ENCODE assay signal across 21 mouse cellular contexts in genomic region chr2:85172763-85173103, GRCm38 (mm10). TPM values are rescaled to one million over a fixed set of nuclear protein-coding genes. Genes with fewer than 3 reads are reported as not detected.
A peak's percentile ranks its signal among the peaks of the same experiment; 100 is the strongest.
DNase-seq lines count a peak whose midpoint lies in the region; ATAC-seq and TF ChIP-seq lines count a peak whose summit lies in the region.
"Had no signal": no experiment of that assay in that cellular context is flagged by ENCODE, and none has a peak within 500 bp of the region (broad histone marks: within the 10 kb centered on the region; RNA-seq: fewer than 3 reads in every experiment).

No protein-coding gene starts in this region.

- H3K9me3 ChIP-seq in intestine, embryonic 16.5 days (ENCODE audit: control insufficient read depth, low read length), result no peaks in the 10 kb centered on the region
- H3K9me3 ChIP-seq in intestine, embryonic 15.5 days, result no peaks in the 10 kb centered on the region
- H3K9me3 ChIP-seq in stomach, embryonic 14.5 days (ENCODE audit: control insufficient read depth, low read depth, low read length), result no peaks in the 10 kb centered on the region
- H3K9me3 ChIP-seq in stomach, postnatal 0 days (ENCODE audit: control insufficient read depth, low read length), result no peaks in the 10 kb centered on the region
- H3K9me3 ChIP-seq in stomach, embryonic 16.5 days (replicated peaks; ENCODE audit: control insufficient read depth, low read length), result no peaks in the 10 kb centered on the region
- H3K9me3 ChIP-seq: forebrain, embryonic 13.5 days; hindbrain, embryonic 12.5 days had no signal

- no peak for TF ChIP-seq POLR2A in heart, adult 2 months (IDR thresholded peaks at IDR 0.05; ENCODE audit: insufficient read depth, low read depth, low read length)

- no peak for ATAC-seq in intestine, embryonic 16.5 days
- no peak; the same call in 1 of the 2 replicates for ATAC-seq in intestine, embryonic 15.5 days
- peak; percentile 35; the same call in 1 of the 2 replicates for ATAC-seq in stomach, embryonic 14.5 days (ENCODE audit: insufficient number of reproducible peaks, insufficient read depth, low FRiP score, low read depth)
- no peak for ATAC-seq in stomach, postnatal 0 days (ENCODE audit: low FRiP score, low TSS enrichment)
- no peak for ATAC-seq in stomach, embryonic 16.5 days (ENCODE audit: insufficient read depth, low FRiP score)
- ATAC-seq: forebrain, embryonic 13.5 days; inflammation-experienced regulatory T-cells, adult 6 months; liver, postnatal 0 days had no signal

- peaks cover 13% of the 10 kb centered on the region for H3K36me3 ChIP-seq in heart, adult 2 months (ENCODE audit: control insufficient read depth, insufficient read depth, low read length)
- H3K36me3 ChIP-seq in intestine, embryonic 16.5 days (ENCODE audit: control insufficient read depth, insufficient read depth, low read length), result no peaks in the 10 kb centered on the region
- no peaks in the 10 kb centered on the region for H3K36me3 ChIP-seq in intestine, embryonic 15.5 days
- no peaks in the 10 kb centered on the region for H3K36me3 ChIP-seq in stomach, embryonic 14.5 days (ENCODE audit: control insufficient read depth, insufficient read depth, low read length)
- no peaks in the 10 kb centered on the region for H3K36me3 ChIP-seq in stomach, postnatal 0 days (ENCODE audit: control insufficient read depth, insufficient read depth, low read length)
- no peaks in the 10 kb centered on the region for H3K36me3 ChIP-seq in stomach, embryonic 16.5 days (ENCODE audit: control insufficient read depth, insufficient read depth, low read length)
- H3K36me3 ChIP-seq: hindbrain, embryonic 12.5 days had no signal

- H3K79me2 ChIP-seq in heart, adult 2 months (replicated peaks; ENCODE audit: control insufficient read depth, insufficient read depth, low read length), result no peaks in the 10 kb centered on the region

- TF ChIP-seq EP300 in heart, adult 2 months (IDR thresholded peaks at IDR 0.05; ENCODE audit: insufficient read depth, low read depth, low read length), result no peak
- no peak for TF ChIP-seq EP300 in stomach, postnatal 0 days (optimal IDR thresholded peaks at IDR 0.05)

- H3K27ac ChIP-seq in heart, adult 2 months, result peak overlapping the region; percentile 62
- peak overlapping the region; percentile 54 for H3K27ac ChIP-seq in intestine, embryonic 16.5 days (ENCODE audit: low read length)
- H3K27ac ChIP-seq in intestine, embryonic 15.5 days, result no peak overlapping the region
- peak overlapping the region; percentile 49; the same call in 1 of the 2 replicates for H3K27ac ChIP-seq in stomach, embryonic 14.5 days (ENCODE audit: low read length)
- H3K27ac ChIP-seq in stomach, postnatal 0 days (replicated peaks), result no peak overlapping the region
- peak overlapping the region; percentile 57 for H3K27ac ChIP-seq in stomach, embryonic 16.5 days (ENCODE audit: low read length)
- H3K27ac ChIP-seq: forebrain, embryonic 13.5 days; hindbrain, embryonic 12.5 days; layer of hippocampus, adult 2 months had no signal

- H3K4me3 ChIP-seq in heart, adult 2 months, result no peak overlapping the region
- H3K4me3 ChIP-seq in intestine, embryonic 16.5 days (ENCODE audit: low read length), result no peak overlapping the region
- no peak overlapping the region for H3K4me3 ChIP-seq in intestine, embryonic 15.5 days (replicated peaks)
- no peak overlapping the region for H3K4me3 ChIP-seq in stomach, embryonic 14.5 days (ENCODE audit: low read depth, low read length)
- H3K4me3 ChIP-seq in stomach, postnatal 0 days (ENCODE audit: low read depth, low read length), result no peak overlapping the region
- no peak overlapping the region for H3K4me3 ChIP-seq in stomach, embryonic 16.5 days (replicated peaks; ENCODE audit: low read length)
- H3K4me3 ChIP-seq: forebrain, embryonic 13.5 days; hindbrain, embryonic 12.5 days; layer of hippocampus, adult 2 months had no signal

- no peak overlapping the region for H3K9ac ChIP-seq in heart, adult 2 months (ENCODE audit: low read depth, low read length)
- no peak overlapping the region for H3K9ac ChIP-seq in intestine, embryonic 16.5 days (ENCODE audit: low read depth, low read length)
- no peak overlapping the region for H3K9ac ChIP-seq in intestine, embryonic 15.5 days
- no peak overlapping the region for H3K9ac ChIP-seq in stomach, embryonic 14.5 days (replicated peaks; ENCODE audit: low read depth, low read length)
- no peak overlapping the region for H3K9ac ChIP-seq in stomach, postnatal 0 days (ENCODE audit: low read length)
- H3K9ac ChIP-seq in stomach, embryonic 16.5 days (ENCODE audit: low read length), result no peak overlapping the region
- H3K9ac ChIP-seq: forebrain, embryonic 13.5 days; hindbrain, embryonic 12.5 days; liver, postnatal 0 days had no signal

- no peak overlapping the region for H3K4me2 ChIP-seq in intestine, embryonic 16.5 days (ENCODE audit: low read depth, low read length)
- H3K4me2 ChIP-seq in intestine, embryonic 15.5 days (replicated peaks), result no peak overlapping the region
- no peak overlapping the region for H3K4me2 ChIP-seq in stomach, embryonic 14.5 days (replicated peaks; ENCODE audit: low read depth, low read length)
- no peak overlapping the region for H3K4me2 ChIP-seq in stomach, postnatal 0 days (replicated peaks; ENCODE audit: low read depth)
- H3K4me2 ChIP-seq in stomach, embryonic 16.5 days (ENCODE audit: low read depth, low read length), result no peak overlapping the region
- H3K4me2 ChIP-seq: forebrain, embryonic 13.5 days; hindbrain, embryonic 12.5 days; midbrain, embryonic 11.5 days had no signal

- peaks cover 18% of the 10 kb centered on the region for H3K4me1 ChIP-seq in heart, adult 2 months (ENCODE audit: control insufficient read depth, insufficient read depth, low read length)
- H3K4me1 ChIP-seq in intestine, embryonic 16.5 days (ENCODE audit: control insufficient read depth, insufficient read depth, low read length), result peaks cover 2% of the 10 kb centered on the region; the same call in 1 of the 2 replicates
- H3K4me1 ChIP-seq in intestine, embryonic 15.5 days (replicated peaks), result no peaks in the 10 kb centered on the region
- H3K4me1 ChIP-seq in stomach, embryonic 14.5 days (ENCODE audit: control insufficient read depth, insufficient read depth, low read length), result peaks cover 4% of the 10 kb centered on the region; the same call in 1 of the 2 replicates
- no peaks in the 10 kb centered on the region; the same call in none of the 2 replicates for H3K4me1 ChIP-seq in stomach, postnatal 0 days (replicated peaks; ENCODE audit: control insufficient read depth, insufficient read depth)
- peaks cover 3% of the 10 kb centered on the region; the same call in 1 of the 2 replicates for H3K4me1 ChIP-seq in stomach, embryonic 16.5 days (ENCODE audit: control insufficient read depth, insufficient read depth, low read length)
- H3K4me1 ChIP-seq: forebrain, embryonic 13.5 days; hindbrain, embryonic 12.5 days had no signal

- intact Hi-C loops in heart, adult 2 months (cut with DNase I), result no loop called here

- no peaks in the 10 kb centered on the region for H3K27me3 ChIP-seq in heart, adult 2 months (ENCODE audit: control insufficient read depth, insufficient read depth, low read length)
- no peaks in the 10 kb centered on the region for H3K27me3 ChIP-seq in intestine, embryonic 16.5 days (replicated peaks; ENCODE audit: control insufficient read depth, insufficient read depth, low read length)
- no peaks in the 10 kb centered on the region for H3K27me3 ChIP-seq in intestine, embryonic 15.5 days (replicated peaks)
- no peaks in the 10 kb centered on the region for H3K27me3 ChIP-seq in stomach, embryonic 14.5 days (ENCODE audit: control insufficient read depth, insufficient read depth, low read length)
- no peaks in the 10 kb centered on the region for H3K27me3 ChIP-seq in stomach, postnatal 0 days (ENCODE audit: control insufficient read depth, insufficient read depth, low read length)
- H3K27me3 ChIP-seq in stomach, embryonic 16.5 days (ENCODE audit: control insufficient read depth, insufficient read depth, low read length), result no peaks in the 10 kb centered on the region
- H3K27me3 ChIP-seq: forebrain, embryonic 13.5 days; hindbrain, embryonic 12.5 days had no signal

- no peak for DNase-seq in heart, adult 2 months
- no peak for DNase-seq in heart, adult 8-10 months (ENCODE audit: low spot score)
- DNase-seq in stomach, postnatal 0 days (ENCODE audit: low spot score), result no peak
- no peak for DNase-seq in spleen, postnatal 14 days (ENCODE audit: low spot score in 2 of 2)
- DNase-seq: B cell, adult 2 months; cerebellum, adult 8-10 months; layer of hippocampus, postnatal 36 days; liver, postnatal 0 days; retina, postnatal 1 day; thymus, postnatal 25 days had no signal

- WGBS in heart, adult 2 months, result 28% methylated on average over 2 of the region's 2 CpGs
- WGBS in intestine, embryonic 16.5 days, result 46% methylated on average over 2 of the region's 2 CpGs
- WGBS in intestine, embryonic 15.5 days, result 44% methylated on average over 2 of the region's 2 CpGs
- WGBS in stomach, embryonic 14.5 days, result 44% methylated on average over 2 of the region's 2 CpGs
- WGBS in stomach, postnatal 0 days, result 31% methylated on average over 2 of the region's 2 CpGs
- 44% methylated on average over 2 of the region's 2 CpGs for WGBS in stomach, embryonic 16.5 days

- TF ChIP-seq CTCF in heart, adult 2 months (IDR thresholded peaks at IDR 0.05), result no peak
- no peak for TF ChIP-seq CTCF in stomach, postnatal 0 days (IDR thresholded peaks at IDR 0.05; ENCODE audit: low read depth)

RNA-seq across cellular contexts. Expression of gene Lrrc55, which starts 24.3 kb away (rescaled TPM):
- 1 to 10 TPM in 1 of 2 experiments, under 1 TPM in 1; 0.81 to 1.6 TPM for total RNA-seq in heart, adult 2 months (2021)
- 1.3 and 3.1 TPM in 2 replicates for polyA plus RNA-seq in heart, adult 2 months (2012; rRNA removed)
- total RNA-seq in heart, adult 8-10 months (2022), result 1 to 10 TPM in 3 of 4 experiments, under 1 TPM in 1; 0.84 to 2.4 (median 2.0) TPM
- polyA plus RNA-seq in intestine, embryonic 16.5 days (2015; fragmentation: Nextera tagmentation; extraction: Ambion mirVana), result 3.4 and 4.0 TPM in 2 replicates
- 4.2 and 4.4 TPM in 2 replicates for polyA plus RNA-seq in intestine, embryonic 15.5 days (2015; fragmentation: Nextera tagmentation; extraction: Ambion mirVana)
- 2.7 and 3.0 TPM in 2 replicates for polyA plus RNA-seq in stomach, embryonic 14.5 days (2014; fragmentation: Nextera tagmentation; extraction: Ambion mirVana)
- polyA plus RNA-seq in stomach, postnatal 0 days (2015; fragmentation: Nextera tagmentation; extraction: Ambion mirVana), result 1.1 and 1.2 TPM in 2 replicates
- 3.0 and 4.2 TPM in 2 replicates for polyA plus RNA-seq in stomach, embryonic 16.5 days (2015; fragmentation: Nextera tagmentation; extraction: Ambion mirVana)
- total RNA-seq: common myeloid progenitor, adult 5-6 weeks; liver, adult 2 months had no signal
- polyA plus RNA-seq: inflammation-experienced regulatory T-cells, adult 6 months; liver, adult 2 months had no signal

RNA-seq across cellular contexts. Expression of gene Aplnr, which starts 36.7 kb away (rescaled TPM):
- total RNA-seq in heart, adult 2 months (2021), result 10 to 100 TPM; 20.5 to 21.4 TPM
- 35.3 and 76.1 TPM in 2 replicates for polyA plus RNA-seq in heart, adult 2 months (2012; rRNA removed)
- 10 to 100 TPM; 10.3 to 26.7 (median 25.4) TPM for total RNA-seq in heart, adult 8-10 months (2022)
- 61.8 and 62.0 TPM in 2 replicates for polyA plus RNA-seq in intestine, embryonic 16.5 days (2015; fragmentation: Nextera tagmentation; extraction: Ambion mirVana)
- polyA plus RNA-seq in intestine, embryonic 15.5 days (2015; fragmentation: Nextera tagmentation; extraction: Ambion mirVana), result 59.6 and 64.8 TPM in 2 replicates
- polyA plus RNA-seq in stomach, embryonic 14.5 days (2014; fragmentation: Nextera tagmentation; extraction: Ambion mirVana), result 52.0 and 57.1 TPM in 2 replicates
- polyA plus RNA-seq in stomach, postnatal 0 days (2015; fragmentation: Nextera tagmentation; extraction: Ambion mirVana), result 25.1 and 28.0 TPM in 2 replicates
- polyA plus RNA-seq in stomach, embryonic 16.5 days (2015; fragmentation: Nextera tagmentation; extraction: Ambion mirVana), result 75.8 and 81.7 TPM in 2 replicates
- polyA plus RNA-seq: inflammation-experienced regulatory T-cells, adult 6 months had no signal

Comparison
In these comparisons a context has a peak if more than half of its experiments do, and no peak if none do; other contexts are left out.
1. H3K27ac ChIP-seq: peak in heart, adult 2 months (single experiment), intestine, embryonic 16.5 days (single experiment), stomach, embryonic 14.5 days (single experiment) and stomach, embryonic 16.5 days (single experiment); none in intestine, embryonic 15.5 days (single experiment) and stomach, postnatal 0 days (single experiment).